Mouse (Mus musculus) c-Kit-negative CD71-positive TER-119-positive erythroid progenitor cells, embryonic 14.5 days (primary cell): ENCODE data around the gene Myo6.

ENCODE experiments used
- DNase-seq: peaks from one replicate; pipeline ENCODE4 v3.0.0-alpha.2; 2013; ENCODE audit warnings: low read depth, low spot score

The Myo6 gene

DNA sequence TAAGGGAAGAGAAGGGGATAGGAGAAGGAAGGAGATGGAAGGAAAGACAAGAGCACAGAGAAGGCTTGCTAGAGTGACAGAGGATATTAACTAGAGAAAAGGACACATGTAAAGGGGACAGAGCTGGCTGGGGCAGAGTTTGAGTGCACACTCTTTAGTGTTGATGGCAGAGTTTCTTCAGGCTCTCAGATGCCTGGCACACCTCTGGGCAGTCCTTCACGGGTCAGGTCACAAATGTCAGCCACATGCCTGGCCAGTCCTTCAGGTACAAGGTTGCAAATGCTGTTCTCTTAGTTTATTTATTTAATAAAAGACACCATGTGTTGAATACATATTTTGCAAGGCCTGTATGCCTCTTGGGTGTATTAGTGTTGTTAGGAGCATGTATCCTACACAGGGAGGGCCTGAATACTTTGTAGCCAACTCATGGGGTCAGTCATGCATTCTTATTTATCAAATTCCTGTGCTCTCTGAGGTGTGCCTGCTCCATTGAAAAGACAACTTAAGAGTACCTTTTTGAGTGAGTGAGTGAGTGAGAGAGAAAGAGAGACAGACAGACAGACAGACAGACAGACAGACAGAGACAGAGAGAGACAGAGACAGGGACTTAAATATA, 72.5 kb downstream of the Myo6 start:
- DNase-seq: no peak

DNA sequence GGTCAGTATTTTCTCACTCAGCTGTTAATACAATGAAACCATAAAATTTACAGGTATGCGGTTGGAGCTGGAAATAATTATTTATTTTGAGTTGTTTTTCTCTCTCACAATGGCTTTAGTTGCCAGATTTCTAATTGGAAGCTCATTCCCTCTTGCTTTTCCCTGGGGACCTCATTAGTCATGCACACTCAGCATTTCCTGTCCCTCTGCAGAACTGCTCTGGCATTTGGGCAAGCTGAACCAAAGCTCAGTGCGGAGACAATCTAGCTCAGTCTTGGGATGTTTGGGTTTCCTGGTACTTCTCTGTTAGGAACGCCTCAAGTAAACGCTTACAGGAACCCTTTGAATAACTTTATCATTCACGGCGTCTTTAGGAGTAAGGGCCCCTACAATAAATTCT, 76.9 kb downstream of the Myo6 start:
- no peak for DNase-seq

DNA sequence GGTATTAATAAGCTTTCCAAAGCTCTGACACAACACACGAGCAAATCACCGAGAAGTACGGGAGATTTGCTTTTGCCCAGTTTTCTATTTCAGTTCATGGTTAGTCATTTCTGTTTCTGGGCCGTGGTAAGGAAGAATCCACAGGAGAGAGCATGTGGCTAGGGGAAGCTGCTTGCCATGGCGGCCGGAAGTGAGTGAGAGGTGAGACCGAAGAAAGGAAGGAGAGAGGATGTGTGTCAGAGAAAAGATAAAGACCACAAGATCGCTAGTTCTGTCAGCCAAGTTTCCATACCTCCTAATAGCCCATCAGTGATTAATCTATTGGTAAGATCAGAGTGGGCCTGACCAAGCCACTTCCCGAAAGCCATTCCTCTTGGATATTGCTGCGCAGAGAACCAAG, 87.3 kb downstream of the Myo6 start:
- DNase-seq: no peak

DNA sequence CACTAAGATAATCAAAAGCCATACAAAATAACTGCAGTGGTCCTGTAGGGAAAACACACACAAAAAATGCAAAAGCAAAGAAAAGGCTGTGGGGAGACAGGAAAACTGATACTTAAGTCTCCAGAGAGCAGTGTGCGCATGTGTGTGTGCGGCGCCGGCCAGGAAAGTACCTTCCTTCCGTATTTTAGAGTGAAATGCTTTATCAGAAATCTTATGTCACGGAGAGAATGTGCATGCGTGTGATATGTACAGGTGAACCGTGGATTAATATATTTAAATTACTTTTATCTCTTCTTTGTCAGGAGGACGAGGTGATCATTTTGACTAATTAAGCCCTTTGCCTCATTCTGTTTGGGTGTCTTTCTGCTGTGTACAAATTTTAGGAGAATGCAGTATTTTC, 88.4 kb downstream of the Myo6 start:
- no peak for DNase-seq

DNA sequence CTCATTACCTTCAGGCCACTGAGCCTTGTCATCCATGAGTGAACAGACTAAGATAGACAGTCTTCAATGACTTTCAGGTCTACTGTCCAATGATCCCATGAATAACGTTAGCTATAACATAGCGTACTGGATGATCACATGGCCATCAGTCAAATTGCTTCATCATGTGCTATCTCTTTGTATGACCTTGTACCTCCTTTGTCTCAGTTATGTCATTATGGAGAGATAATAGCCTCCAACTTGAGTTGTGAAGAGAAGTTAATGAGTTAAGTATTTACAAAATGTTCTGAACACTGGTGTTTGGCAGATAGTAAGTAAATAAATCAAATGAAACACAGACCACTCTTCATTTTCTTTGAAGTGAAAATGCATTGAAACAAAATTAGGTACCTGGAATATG, 91.7 kb downstream of the Myo6 start:
- no peak for DNase-seq

DNA sequence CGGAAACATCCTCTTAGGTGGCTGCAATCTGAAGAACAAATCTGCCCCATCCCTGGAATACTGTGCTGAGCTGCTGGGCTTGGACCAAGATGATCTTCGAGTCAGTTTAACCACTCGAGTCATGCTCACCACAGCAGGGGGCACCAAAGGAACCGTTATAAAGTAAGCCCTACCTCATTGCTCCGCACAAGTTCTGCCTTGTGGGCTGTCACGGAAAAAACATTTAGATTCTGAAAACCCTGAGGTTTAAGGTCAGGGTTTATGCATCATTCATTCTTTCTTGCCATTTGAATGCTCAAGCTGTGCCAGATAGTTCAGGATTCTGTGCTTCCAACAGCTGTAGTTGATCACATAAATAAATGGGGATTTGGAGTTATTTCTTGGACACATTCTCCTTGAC, 93.6 kb downstream of the Myo6 start:
- DNase-seq: no peak

DNA sequence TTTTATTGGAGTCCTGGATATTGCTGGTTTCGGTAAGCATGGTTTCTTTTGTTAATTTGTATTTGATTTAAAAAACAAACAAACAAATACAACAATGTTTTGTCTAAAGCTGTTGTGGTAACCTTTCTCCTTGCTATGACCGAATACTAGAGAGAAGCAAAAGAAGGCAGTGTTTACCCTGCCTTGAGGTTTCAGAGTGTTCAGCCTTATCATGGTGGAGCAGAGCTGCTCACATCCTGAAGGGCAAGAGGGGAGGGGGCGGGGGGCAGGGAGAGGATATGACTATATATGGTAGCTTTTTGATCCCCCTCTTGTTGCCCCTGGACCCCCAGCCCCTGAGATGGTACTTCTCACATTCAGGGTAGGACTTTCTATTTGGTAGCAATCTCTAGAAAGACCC, 96.1 kb downstream of the Myo6 start:
- DNase-seq: no peak

DNA sequence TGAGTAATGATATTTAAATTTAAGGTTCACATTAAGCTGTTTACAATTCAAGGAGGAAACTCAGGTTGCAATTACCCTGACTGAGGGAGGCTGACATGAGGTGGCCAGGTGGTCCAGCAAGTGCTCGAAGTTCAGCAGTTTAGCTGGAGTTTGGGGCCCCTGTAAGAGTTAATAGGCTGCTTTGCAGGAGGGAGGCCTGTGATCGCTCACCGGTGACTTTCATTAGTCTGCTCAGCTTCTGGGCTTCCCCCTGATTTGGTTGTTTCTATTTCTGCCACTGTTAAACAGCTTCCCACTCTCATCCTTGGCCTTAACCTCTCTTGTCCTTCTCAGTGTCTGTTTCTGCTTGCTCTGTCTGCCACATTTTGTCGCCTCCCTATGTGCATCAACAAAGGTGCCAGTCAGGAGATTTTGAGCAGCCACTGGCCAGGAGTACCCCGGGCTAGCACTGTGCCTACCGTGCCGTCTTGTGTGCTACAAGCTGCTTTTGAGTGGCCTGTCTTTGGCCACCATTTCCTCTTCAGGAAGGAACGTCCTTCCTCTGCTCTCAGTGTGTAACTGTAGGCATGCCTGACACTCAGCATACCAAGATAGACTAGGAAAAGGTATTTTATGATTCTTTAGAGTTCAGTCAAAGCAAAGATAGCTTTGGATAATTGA, 97.7 kb downstream of the Myo6 start:
- DNase-seq: no peak

DNA sequence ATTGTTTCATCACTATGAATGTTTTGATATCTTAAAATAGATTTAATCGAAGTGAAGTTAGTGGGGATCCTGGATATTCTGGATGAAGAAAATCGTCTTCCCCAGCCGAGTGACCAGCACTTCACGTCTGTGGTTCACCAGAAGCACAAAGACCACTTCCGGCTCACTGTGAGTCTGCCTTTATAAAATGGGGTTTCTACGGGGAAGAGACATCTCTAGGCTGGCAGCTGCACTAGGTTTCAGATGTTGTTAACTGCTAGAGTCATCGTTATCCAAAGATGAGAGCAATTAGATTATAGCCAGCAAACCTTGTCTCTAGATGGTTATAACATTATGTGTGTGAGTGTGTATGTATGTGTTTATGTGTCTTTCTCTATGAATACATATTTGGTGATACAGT, 101.3 kb downstream of the Myo6 start:
- no peak for DNase-seq

DNA sequence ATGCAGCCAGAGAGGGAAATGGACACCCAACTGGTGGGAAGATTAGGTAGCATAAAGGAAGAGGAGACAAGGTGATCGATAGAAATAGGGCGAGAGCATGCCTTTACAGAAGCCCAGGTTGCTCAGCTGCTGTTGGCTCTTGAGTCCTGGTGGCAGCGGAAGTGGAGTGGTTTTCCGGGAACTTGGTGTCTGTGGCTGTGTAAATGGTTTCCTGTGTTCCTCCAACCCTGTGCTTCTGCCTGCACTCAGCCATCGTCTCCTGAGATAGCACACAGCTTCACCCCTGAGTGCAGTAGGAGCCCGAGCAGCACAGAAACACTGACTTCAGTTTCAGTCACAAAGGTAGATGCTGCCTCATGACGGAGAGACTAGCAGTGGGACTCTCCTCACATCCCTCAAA, 101.7 kb downstream of the Myo6 start:
- no peak for DNase-seq

DNA sequence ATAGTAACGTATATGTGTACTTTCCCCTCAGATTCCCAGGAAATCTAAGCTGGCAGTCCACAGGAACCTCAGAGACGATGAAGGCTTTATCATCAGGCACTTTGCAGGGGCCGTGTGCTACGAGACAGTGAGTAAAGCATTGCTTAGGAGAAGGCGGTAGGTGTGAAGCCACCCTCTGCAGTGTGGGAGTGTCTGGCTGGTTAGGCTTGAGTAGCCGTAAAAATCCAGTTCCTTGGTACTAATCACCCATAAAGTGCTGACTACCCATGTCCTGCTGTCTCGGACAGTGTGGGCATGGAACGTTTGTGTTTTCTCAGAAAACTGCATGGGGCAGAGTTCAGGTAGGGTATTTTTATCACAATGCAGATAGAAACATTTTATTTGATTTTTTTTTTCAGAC, 104.8 kb downstream of the Myo6 start:
- DNase-seq: no peak

DNA sequence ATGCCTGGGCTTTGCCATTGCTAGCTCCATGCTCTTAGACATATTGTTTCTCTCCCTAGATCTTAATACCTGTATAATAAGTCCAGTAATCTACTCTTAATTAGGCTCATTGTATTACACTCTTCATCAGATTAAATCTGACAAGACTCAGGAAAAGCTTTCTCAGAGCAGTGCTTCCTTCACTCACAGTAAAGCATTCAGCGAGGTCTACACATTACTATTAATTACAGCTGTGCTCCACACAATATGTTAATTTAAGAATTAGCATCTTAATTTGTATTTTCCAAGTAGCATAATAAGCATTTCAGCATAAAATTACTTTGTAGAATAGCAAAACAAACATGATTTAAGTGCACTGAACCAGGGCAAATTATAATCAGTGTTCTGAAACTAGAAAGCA, 108.1 kb downstream of the Myo6 start:
- no peak for DNase-seq

DNA sequence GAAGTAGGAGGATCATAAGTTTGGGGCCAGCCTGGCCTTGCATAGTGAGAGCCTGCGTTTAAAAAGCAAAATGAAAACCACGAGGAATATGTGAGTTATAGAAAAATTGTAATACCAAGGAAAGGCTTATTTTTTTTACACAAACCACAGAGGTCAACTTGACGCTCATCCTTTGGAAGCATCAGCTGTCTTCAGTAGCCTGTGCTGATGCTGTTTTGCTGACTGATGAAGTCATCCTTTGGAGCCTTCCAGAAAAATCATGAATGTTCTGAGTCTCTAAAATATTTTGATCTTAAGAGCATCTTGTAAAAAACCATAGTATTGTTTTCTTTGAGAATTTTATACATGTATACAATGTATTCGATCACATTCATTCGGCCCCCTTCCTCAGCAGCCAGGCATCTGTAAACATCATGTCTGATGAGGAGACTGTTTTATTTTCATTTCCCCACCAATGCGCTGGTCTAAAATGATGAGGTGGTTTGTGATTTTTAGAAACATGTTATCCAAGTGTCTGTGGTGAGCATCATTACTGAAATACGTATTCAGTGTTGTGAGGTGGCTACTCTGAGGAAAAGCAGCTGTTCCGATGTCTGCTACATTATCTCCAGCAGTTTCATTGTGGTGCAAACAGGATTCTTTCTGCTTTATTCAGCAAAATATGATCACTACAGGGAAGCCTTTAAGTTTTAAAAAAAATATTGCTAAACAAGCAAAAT, 110.4 kb downstream of the Myo6 start:
- no peak for DNase-seq

DNA sequence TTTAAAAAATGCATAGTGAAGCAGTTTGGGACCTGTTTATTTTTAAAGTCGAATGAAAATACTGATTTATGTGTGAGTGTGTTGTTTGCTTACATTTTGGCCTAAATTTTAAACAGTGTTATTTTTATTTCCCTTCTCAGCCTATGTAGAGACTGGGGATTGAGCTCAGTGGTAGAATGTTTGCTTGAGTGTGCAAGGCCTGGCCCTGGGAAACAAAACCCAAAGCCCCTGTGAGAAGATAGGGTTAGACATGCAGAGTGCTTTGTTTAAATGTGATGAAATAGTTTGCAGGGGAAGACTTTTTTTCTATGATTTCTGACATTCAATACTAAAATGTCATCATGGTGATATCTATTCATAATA, 110.9 kb downstream of the Myo6 start:
- no peak for DNase-seq

DNA sequence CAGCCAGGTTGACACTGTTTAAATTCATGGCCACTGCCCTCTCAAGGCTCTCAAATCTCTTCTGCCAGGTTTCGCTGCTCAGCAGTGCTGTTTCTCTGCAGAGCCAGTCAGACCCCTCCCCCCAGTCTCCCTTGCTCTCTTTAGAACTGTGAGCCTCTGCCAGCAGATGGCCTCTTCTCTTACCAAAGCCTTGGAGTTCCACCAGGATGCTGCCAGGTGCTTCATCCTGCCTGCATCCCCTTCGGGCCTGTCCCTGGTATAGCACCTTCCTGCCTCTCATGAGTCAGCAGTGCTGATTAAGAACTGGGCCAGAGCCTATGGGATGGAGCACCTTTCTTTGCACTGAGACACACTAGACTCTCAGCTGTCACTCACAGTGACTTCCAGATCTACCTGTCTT, 112.3 kb downstream of the Myo6 start:
- no peak for DNase-seq

DNA sequence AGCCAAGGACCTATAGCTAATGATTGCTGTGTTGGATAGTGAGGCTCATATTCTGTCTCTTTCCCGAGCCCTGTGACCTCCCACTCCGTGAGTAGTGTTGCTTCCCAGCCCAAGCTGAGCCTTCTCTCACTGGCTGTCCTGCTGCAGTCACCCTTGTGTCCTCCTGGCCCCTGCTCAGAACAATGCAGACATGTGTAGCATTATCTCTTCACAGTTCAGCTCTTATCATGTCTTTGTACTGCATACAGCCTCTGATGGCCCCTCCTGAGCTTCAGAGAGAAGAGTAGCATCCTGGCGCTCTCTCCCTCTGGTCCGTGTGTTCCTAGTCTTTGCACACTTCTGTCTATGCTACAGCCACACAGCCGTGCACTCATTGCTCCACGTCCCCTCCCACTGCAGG, 112.9 kb downstream of the Myo6 start:
- no peak for DNase-seq

DNA sequence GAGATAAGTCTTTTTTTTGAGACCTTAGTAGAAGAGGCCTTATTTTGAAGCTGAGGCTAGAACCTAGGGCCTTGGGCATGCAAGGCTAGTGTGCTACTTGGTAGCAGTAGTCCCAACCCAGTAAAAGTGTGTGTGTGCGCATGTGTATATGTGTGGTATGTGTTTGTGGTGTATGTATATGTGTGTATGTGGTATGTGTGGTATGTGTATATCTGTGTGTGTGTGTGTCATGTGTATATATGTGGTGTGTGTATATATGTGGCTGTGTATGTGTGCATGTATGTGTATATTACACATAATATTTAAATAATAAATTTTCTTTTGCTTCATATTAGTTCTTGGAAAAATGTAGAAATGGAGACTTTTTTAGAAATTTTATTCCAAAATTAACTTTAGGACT, 115.9 kb downstream of the Myo6 start:
- DNase-seq: no peak

DNA sequence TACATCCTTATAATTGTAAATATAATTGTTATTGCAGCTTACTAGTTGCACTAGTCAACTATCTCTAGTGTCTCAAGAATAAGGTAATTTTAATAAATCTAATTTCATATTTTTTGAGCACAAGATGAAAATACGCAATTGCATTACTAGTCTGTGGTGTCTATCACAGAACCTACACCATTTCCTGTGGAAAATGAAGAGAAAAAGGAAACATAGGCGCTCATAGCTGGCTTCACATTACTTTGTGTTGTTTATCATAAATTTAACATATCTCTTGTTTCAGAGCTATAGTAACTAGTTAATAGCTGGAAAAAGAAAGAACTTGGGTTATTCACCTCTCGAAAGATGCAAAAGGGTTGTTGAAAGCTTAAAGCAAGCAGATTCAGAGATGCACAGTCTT, 117.6 kb downstream of the Myo6 start:
- DNase-seq: no peak

DNA sequence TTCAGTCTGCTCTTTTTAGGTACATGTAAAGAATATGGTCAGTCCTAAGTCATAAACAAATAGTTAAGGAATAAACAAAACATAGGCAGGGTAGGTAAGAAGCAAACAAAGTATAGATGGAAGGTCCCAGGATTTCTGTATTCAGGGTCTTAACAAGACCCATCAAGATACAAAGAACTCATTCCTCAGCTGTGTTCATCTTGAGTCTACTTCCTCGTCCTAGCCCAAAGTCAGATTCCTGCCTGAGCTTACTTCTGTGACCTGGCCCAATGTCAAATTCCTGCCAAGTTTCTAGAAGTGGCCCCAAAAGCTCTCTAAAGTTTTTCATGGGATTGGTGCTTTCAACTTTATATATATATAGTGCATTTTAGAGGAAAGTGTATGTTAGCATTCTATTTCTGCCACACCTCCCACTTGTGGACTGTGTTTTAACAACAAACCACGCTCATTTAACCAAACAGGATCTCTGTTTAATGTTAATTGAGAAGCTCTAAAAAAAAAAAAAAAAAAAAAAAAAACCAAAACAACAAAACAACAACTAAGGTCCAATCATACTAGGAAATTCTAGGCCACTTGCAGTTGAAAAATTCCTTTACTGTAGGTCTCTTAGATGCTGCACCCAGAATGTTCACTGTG, 119.8 kb downstream of the Myo6 start:
- no peak for DNase-seq

DNA sequence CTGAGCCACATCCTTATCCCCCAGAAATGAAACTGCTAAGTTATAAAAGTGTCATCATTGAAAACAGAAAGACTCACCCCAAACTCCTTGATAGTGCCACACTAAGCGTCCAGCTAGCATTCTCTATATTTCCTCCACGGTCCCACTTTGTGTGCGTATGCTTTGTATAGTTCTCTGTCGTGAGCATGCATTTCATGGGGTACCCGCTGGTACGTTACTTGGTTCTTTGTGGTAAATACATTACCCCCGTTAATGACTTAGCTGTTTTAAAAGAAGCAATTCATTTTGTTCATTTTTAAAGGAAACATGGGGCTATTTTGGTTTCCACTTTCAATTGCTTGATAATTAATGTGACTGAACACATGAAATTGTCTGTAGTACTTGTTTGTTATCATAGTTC, 122.0 kb downstream of the Myo6 start:
- no peak for DNase-seq

DNA sequence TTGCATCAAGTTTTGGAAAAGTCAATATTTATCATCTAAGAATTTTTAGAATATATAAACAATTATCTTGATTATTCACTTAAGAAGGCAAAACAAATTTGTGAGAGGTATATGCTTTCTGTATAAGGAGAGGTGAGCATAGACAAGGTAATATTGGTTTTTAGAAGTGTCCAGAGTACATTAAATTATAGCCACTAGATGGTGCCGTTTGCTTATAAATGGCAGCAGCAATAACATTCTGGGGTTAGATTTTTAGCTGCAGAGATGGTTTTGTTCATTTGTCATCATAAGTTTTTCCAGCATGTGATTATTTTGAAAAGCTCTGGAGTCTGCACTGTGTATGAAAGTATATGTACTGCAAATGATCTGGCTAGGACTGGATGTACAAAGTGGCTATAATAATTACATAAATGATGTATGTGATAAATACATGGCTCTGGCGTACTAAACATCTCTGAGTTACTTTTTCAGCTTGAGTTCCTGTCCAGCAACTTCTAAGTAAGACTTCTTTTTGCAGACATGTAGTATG, 128.3 kb downstream of the Myo6 start:
- DNase-seq: no peak

DNA sequence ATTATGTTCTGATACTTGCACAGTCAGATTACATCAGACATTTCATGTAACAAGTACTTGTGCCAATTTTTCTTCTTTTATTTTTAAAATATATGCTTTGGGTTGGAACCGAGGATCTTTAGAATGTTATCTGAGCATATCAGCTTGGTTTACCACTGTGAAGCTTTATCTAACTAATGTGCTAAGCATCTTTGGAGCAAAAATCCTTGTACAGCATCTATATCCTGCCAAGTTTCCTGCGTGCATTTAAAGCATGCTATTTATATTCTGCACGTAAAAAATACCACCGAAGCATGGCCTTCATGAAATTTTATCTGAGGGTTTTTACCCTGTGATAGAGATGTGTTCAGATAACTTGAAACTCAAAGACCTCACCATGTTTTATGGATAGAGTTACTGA, 131.3 kb downstream of the Myo6 start:
- DNase-seq: no peak

DNA sequence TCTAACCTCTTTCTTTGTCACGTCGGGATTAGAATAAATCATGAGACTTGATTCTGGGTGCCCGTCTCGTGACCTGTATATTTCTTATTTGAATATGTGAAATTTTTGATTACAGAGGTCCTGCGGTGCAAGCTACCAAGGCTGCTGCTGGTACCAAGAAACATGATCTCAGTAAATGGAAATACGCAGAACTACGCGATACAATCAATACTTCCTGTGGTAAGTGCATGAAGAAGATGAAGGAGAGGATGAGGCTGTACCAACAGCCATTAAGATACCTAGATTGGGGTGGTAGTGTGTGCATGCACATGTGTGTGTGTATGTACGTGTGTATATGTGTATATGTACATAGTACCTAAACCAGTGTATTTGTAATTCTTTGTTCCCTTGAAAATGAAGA, 134.2 kb downstream of the Myo6 start:
- DNase-seq: no peak
